Mouse (Mus musculus): ENCODE measurements around the gene Galns. TPM values are rescaled to one million over a fixed set of nuclear protein-coding genes. Genes with fewer than 3 reads are reported as not detected.
"Not testable (repeated sequence)": the region's sequence is repeated elsewhere in the genome, so short reads cannot be mapped to it uniquely, and the experiment has no call there.

Gene Galns
- polyA plus RNA-seq, 1 experiment from 2014 or later = 12.7 TPM

DNA sequence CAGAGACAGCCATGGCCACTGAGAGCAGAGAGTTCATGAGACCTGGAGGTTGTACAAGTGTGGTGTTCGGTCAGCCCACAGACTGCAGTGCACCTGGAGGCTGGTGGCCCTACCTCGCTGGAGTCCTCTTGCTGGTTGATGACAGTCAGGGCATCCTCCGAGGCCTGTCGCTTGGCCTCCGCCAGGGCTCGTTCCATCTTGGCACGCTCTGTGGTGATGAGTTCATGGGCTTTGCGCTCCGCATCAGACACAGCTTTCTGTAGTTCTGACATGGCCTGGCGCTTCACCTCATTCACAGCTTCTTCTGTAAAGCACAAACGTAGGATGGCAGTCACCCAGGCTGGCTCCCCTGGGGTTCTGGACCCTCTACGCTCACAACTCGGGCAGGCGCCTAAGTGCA lies 21.9 kb upstream of the Galns start:
- no peak overlapping the region for H3K27ac ChIP-seq (ENCODE audit: poor library complexity, severe bottlenecking)
- 0 out of 2 replicates have a peak, but pooled peaks cover 4% of the 10 kb centered on the region for H3K27me3 ChIP-seq (replicated peaks)
- no peak overlapping the region for H3K4me3 ChIP-seq
- H3K9ac ChIP-seq = no peak overlapping the region
- H3K36me3 ChIP-seq = peaks cover 37% of the 10 kb centered on the region
- H3K4me2 ChIP-seq = no peak overlapping the region
- 90% methylated on average over 14 of the region's 14 CpGs for WGBS
- H3K4me1 ChIP-seq (replicated peaks) = peaks cover 35% of the 10 kb centered on the region
- no peak for ATAC-seq (ENCODE audit: insufficient number of reproducible peaks, low FRiP score)
- no peaks in the 10 kb centered on the region for H3K9me3 ChIP-seq (replicated peaks)

DNA sequence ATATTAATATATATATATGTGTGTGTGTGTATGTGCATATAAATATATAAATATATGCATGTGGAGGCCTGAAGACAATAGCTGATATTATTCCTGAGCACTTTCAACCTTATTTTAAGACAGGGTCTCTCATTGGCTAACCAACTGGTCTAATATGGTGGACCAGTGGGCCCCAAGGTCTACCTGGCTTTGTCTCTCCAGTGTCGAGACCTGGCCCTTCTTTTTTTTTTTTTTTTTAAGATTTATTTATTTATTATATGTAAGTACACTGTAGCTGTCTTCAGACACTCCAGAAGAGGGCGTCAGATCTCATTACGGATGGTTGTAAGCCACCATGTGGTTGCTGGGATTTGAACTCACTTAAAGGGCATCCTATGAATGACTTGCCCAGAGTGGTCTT lies 20.9 kb upstream of the Galns start:
- not testable (repeated sequence) for H3K4me3 ChIP-seq; ATAC-seq (ENCODE audit: insufficient number of reproducible peaks, low FRiP score); H3K9me3 ChIP-seq (replicated peaks); H3K4me2 ChIP-seq; H3K27ac ChIP-seq (ENCODE audit: poor library complexity, severe bottlenecking); H3K9ac ChIP-seq; H3K27me3 ChIP-seq (replicated peaks)
- Histone ChIP-seq H3K4me1 (replicated peaks) (peaks cover 31% of the 10 kb centered on the region), H3K36me3 (peaks cover 34% of the 10 kb centered on the region)
- WGBS = 78% methylated on average over 3 of the region's 3 CpGs

DNA sequence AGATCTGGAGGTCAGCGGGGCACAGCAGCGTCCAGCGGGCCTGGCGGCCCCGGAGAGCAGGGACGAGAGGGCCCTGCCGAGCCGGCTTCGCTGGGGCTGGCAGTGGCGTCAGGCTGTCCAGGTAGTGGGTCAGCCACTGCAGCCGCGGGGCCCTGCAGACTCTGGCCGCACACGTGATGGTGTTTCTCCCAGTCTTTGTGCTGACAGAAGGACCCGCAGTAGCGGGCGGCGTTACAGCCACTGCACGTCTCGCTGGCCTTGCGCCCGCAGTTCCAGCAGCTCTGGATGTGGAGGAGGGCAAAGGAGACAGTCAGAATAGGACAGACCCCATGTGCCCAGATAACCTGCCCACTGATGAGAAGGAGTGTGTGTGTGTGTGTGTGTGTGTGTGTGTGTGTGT lies 19.4 kb upstream of the Galns start:
- Histone ChIP-seq H3K9ac (peak overlapping the region; percentile 38), H3K9me3 (replicated peaks) (no peaks in the 10 kb centered on the region), H3K27ac (ENCODE audit: poor library complexity, severe bottlenecking) (no peak overlapping the region), H3K4me2 (peak overlapping the region; percentile 54), H3K4me1 (replicated peaks) (peaks cover 18% of the 10 kb centered on the region), H3K36me3 (peaks cover 32% of the 10 kb centered on the region), H3K4me3 (peak overlapping the region; percentile 6), H3K27me3 (replicated peaks) (peaks cover 9% of the 10 kb centered on the region; the same call in 1 of the 2 replicates)
- WGBS = 48% methylated on average over 22 of the region's 22 CpGs
- no peak for ATAC-seq (ENCODE audit: insufficient number of reproducible peaks, low FRiP score)

DNA sequence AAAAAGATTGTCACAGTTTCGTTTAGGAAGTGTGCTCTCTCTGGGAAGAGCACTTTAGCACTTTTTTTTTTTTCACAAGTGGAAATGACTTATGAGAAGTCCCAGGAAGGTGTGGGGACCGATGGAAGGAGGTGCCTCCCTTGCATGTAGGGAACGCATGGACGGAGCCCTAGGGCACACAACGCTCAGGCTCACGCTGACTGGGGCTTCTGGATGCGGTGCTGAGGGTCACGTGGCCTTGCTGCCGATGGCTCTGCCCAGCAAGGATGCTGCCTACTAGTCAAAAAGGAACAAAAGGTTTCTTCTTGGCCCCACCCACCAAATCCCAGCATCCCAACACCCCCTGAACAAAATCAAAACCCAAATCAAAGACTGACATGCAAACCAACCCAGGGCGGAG lies 18.1 kb upstream of the Galns start:
- no peak overlapping the region for H3K9ac ChIP-seq
- H3K4me3 ChIP-seq = no peak overlapping the region
- H3K27ac ChIP-seq (ENCODE audit: poor library complexity, severe bottlenecking) = no peak overlapping the region
- peaks cover 12% of the 10 kb centered on the region for H3K4me1 ChIP-seq (replicated peaks)
- H3K9me3 ChIP-seq (replicated peaks) = no peaks in the 10 kb centered on the region
- H3K36me3 ChIP-seq = peaks cover 21% of the 10 kb centered on the region
- 70% methylated on average over 10 of the region's 10 CpGs for WGBS
- H3K4me2 ChIP-seq = no peak overlapping the region
- peaks cover 9% of the 10 kb centered on the region; the same call in 1 of the 2 replicates for H3K27me3 ChIP-seq (replicated peaks)
- no peak for ATAC-seq (ENCODE audit: insufficient number of reproducible peaks, low FRiP score)

DNA sequence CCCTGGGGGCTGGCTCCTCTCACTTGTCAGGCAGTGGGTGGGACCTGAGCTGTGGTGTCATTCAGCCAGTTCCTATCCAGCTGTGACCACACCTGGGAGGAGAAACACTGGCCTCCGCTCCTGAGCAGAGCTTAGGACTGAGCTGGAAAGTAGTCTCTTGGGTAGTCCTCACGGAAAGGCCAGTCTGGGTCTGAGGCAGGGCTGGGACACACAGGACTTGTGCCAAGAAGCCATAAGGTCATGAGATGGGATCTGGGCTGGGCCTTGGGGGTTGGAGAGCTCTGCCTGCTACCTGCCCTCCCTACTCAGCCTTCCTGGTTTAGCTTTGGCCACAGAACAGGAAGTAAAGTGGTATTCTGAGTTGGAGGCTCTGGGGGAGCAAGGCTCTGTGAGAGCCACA lies 15.6 kb upstream of the Galns start:
- WGBS = 64% methylated on average over 2 of the region's 2 CpGs
- no peak for ATAC-seq (ENCODE audit: insufficient number of reproducible peaks, low FRiP score)
- no peaks in the 10 kb centered on the region for H3K9me3 ChIP-seq (replicated peaks)

DNA sequence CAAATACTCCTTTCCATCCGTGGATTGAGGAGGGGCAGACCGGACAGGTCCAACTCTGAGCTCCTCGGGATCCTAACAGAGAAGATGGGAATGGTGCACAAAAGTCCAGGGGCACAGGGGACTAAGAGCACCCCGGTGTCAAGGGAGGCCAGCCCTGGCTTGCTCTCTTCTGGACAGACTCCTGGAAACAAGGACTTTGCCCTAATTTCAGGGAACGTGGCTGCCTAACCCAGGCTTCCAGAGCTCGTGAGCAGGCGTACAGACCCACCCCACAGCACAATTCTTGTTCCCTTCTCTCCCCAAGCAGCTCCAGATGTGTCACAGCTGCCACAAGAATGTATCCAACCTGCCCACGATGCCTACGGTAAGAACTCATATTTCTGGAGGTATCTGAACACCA lies 14.5 kb upstream of the Galns start:
- Histone ChIP-seq H3K4me2 (no peak overlapping the region), H3K9ac (no peak overlapping the region), H3K9me3 (replicated peaks) (no peaks in the 10 kb centered on the region), H3K4me3 (no peak overlapping the region), H3K27ac (ENCODE audit: poor library complexity, severe bottlenecking) (no peak overlapping the region), H3K4me1 (replicated peaks) (peaks cover 15% of the 10 kb centered on the region), H3K27me3 (replicated peaks) (peaks cover 17% of the 10 kb centered on the region; the same call in 1 of the 2 replicates), H3K36me3 (peaks cover 5% of the 10 kb centered on the region; the same call in 1 of the 2 replicates)
- no peak for ATAC-seq (ENCODE audit: insufficient number of reproducible peaks, low FRiP score)
- WGBS = 78% methylated on average over 9 of the region's 9 CpGs

More for the DNA sequence above, 15.6 kb upstream of the Galns start:
- peaks cover 17% of the 10 kb centered on the region for H3K4me1 ChIP-seq (replicated peaks)
- H3K9ac ChIP-seq = no peak overlapping the region
- H3K27ac ChIP-seq (ENCODE audit: poor library complexity, severe bottlenecking) = no peak overlapping the region
- H3K36me3 ChIP-seq = peaks cover 5% of the 10 kb centered on the region; the same call in 1 of the 2 replicates
- peaks cover 14% of the 10 kb centered on the region; the same call in 1 of the 2 replicates for H3K27me3 ChIP-seq (replicated peaks)
- H3K4me2 ChIP-seq = no peak overlapping the region
- no peak overlapping the region for H3K4me3 ChIP-seq

DNA sequence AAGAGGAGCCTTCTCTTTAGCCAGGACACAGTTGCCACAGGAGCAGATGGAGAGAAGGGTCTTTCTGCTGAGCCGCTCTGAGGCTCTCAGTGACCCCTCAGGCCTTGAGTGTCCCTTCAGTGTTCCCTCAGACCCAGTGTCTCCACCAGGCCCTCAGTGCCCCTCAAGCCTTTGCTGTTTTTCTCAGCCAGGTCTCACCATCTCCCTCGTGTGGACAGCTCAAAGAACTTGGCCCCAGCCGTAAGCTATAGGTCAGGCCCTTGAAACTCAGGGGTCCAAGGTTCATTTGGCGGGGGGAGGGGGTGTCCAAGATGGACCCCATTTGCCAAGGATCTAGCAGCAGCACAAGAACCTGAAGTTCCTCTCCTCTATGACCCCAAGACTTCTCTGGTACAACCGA lies 13.4 kb upstream of the Galns start:
- H3K4me1 ChIP-seq (replicated peaks) = peaks cover 14% of the 10 kb centered on the region
- H3K27ac ChIP-seq (ENCODE audit: poor library complexity, severe bottlenecking) = no peak overlapping the region
- ATAC-seq (ENCODE audit: insufficient number of reproducible peaks, low FRiP score) = no peak
- no peaks in the 10 kb centered on the region for H3K9me3 ChIP-seq (replicated peaks)
- WGBS = 61% methylated on average over 5 of the region's 5 CpGs
- no peak overlapping the region for H3K4me3 ChIP-seq
- no peak overlapping the region for H3K9ac ChIP-seq
- H3K27me3 ChIP-seq (replicated peaks) = peaks cover 17% of the 10 kb centered on the region; the same call in 1 of the 2 replicates
- H3K4me2 ChIP-seq = no peak overlapping the region
- peaks cover 5% of the 10 kb centered on the region; the same call in 1 of the 2 replicates for H3K36me3 ChIP-seq

DNA sequence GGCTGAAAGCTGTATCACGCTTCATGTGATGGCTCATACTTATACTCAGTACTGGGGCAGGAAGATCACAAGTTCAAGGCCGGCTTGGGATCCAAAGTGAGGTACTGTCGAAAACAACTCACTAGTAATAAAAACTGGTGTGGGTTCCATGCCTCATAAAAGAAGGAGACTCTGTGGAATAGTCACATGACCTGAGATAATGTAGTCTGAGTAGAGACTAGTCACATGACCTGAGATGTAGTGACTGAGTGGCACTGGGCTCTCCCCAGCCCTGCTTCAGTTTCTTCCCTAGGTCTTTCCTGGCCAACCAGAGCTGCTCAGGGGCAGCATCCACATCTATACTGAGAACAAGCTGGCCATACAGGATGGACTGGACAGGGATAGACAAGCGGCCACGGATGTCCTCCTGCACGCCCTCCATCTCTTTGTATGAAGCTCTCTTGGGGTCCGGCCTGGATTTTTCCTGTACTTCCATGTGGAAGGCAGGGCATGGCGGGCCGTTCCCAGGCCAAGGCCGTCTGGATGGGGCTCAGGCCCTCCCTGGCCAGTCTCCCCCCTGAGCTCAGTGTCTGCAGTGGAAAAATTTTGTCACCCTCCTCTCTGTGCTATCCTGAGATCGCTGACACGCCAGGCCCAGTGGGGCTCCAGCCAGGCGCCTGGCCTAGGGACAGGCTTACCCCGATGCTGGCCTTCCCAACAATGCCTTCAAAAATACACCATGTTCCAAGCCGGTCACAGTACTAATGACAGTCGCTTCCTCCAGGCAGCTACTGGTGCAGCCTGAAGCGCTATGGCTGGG lies 12.8 kb upstream of the Galns start:
- H3K27me3 ChIP-seq (replicated peaks) = peaks cover 17% of the 10 kb centered on the region; the same call in 1 of the 2 replicates
- peak; percentile 44; the same call in 1 of the 2 replicates for ATAC-seq (ENCODE audit: insufficient number of reproducible peaks, low FRiP score)
- H3K4me1 ChIP-seq (replicated peaks) = peaks cover 17% of the 10 kb centered on the region
- peaks cover 5% of the 10 kb centered on the region; the same call in 1 of the 2 replicates for H3K36me3 ChIP-seq
- H3K9ac ChIP-seq = no peak overlapping the region
- no peak overlapping the region for H3K4me3 ChIP-seq
- WGBS = 71% methylated on average over 17 of the region's 17 CpGs
- no peak overlapping the region for H3K4me2 ChIP-seq
- no peak overlapping the region for H3K27ac ChIP-seq (ENCODE audit: poor library complexity, severe bottlenecking)
- H3K9me3 ChIP-seq (replicated peaks) = no peaks in the 10 kb centered on the region

DNA sequence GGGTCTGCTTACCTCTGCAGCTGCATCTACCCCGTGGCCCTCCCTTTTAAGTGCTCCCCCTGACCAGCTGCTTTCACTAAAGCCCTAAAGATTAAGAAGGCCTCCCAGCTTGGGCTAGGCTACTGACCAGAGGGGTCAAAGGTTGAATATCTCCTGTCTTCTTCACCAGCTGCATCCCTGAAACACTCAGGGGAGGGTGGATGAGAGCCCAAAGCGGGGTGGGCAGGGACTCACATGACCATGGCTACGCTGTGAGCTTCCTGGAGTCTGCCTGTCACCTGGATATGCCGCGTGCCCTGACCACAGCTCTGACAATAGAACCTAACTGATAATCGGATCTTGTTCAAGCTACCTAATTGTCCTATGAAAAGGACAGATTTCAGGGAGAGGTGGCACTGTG lies 11.5 kb upstream of the Galns start, which contains the start of gene Pabpn1l:
Gene Pabpn1l, minus strand, starts transcription at position 13 of the 400 bp plus-strand sequence.
- Histone ChIP-seq H3K4me1 (replicated peaks) (peaks cover 21% of the 10 kb centered on the region), H3K9me3 (replicated peaks) (no peaks in the 10 kb centered on the region), H3K27me3 (replicated peaks) (peaks cover 9% of the 10 kb centered on the region; the same call in 1 of the 2 replicates), H3K36me3 (no peaks in the 10 kb centered on the region), H3K4me3 (no peak within 1 kb of the TSS), H3K4me2 (no peak within 1 kb of the TSS), H3K9ac (no peak within 1 kb of the TSS), H3K27ac (ENCODE audit: poor library complexity, severe bottlenecking) (no peak within 1 kb of the TSS)
- ATAC-seq (ENCODE audit: insufficient number of reproducible peaks, low FRiP score) = no peak
- WGBS = 73% methylated on average over 6 of the region's 6 CpGs

DNA sequence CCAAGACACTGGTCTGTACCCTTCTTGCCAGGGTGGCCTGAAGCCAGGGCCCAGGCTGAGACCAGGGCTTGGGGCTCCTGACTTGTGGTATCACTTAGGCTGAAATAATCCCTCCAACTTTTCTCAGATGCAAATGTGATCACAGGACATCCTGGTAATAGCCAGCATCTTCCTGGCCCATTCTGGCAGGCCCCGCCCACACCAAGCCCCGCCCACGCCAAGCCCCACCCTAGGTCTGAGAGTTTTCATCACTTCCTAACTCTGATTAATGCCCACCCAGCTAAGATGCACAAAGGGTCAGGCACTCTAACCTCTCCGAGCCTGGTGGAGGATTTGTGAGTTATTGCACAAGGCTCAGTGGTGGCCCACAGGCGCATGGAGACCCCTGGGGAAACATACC lies 9.2 kb upstream of the Galns start:
- 35% methylated on average over 5 of the region's 5 CpGs for WGBS
- no peak for ATAC-seq (ENCODE audit: insufficient number of reproducible peaks, low FRiP score)
- Histone ChIP-seq H3K4me2 (no peak overlapping the region), H3K27me3 (replicated peaks) (0 out of 2 replicates have a peak, but pooled peaks cover 9% of the 10 kb centered on the region), H3K4me1 (replicated peaks) (peaks cover 19% of the 10 kb centered on the region), H3K36me3 (0 out of 2 replicates have a peak, but pooled peaks cover 3% of the 10 kb centered on the region), H3K9ac (no peak overlapping the region), H3K4me3 (no peak overlapping the region), H3K9me3 (replicated peaks) (no peaks in the 10 kb centered on the region), H3K27ac (ENCODE audit: poor library complexity, severe bottlenecking) (no peak overlapping the region)

DNA sequence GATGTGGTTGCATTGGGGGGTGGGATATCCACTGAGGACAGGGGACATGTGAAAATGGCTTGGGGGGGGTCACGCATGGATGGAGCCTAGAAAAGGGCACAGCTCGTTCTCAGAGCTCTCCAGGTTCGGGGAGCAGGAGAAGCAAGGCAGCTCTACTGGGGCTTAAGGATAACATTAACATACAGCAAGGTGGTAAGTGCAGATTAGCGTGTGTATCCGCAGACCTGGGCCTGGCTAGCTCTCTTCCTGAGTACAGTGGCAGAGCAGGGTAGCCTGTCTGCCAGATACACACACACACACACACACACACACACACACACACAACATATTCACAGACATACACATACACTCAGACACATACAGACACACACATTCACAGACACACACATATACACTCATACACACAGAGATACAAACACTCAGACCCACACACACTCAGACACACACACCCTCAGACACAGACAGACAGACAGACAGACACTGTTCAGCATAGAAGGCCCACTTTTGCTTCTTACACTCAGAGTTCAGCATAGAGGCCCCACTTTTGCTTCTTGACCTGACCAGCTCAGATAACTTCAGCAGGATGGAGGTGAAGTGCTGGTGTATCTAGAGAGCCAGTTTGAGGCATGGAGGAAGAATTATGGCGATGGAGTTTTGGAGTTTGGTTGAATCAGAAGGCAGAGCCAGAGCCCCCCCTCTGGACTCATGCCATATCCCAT lies 7.6 kb upstream of the Galns start:
- no peak overlapping the region for H3K4me2 ChIP-seq
- peaks cover 11% of the 10 kb centered on the region for H3K36me3 ChIP-seq
- no peaks in the 10 kb centered on the region for H3K9me3 ChIP-seq (replicated peaks)
- peaks cover 12% of the 10 kb centered on the region for H3K4me1 ChIP-seq (replicated peaks)
- WGBS = 72% methylated on average over 6 of the region's 6 CpGs
- no peak overlapping the region for H3K9ac ChIP-seq
- no peak for ATAC-seq (ENCODE audit: insufficient number of reproducible peaks, low FRiP score)
- no peak overlapping the region for H3K27ac ChIP-seq (ENCODE audit: poor library complexity, severe bottlenecking)
- H3K27me3 ChIP-seq (replicated peaks) = 0 out of 2 replicates have a peak, but pooled peaks cover 9% of the 10 kb centered on the region
- no peak overlapping the region for H3K4me3 ChIP-seq
